Mouse (Mus musculus): ENCODE measurements at regions not wholly inside any gene's neighbourhood (a gene's known extent, or its start where the extent isn't known, plus 50 kb on each side); places are given as distances from the start of the nearest gene placed in this dataset.
A peak's percentile ranks its signal among the peaks of the same experiment; 100 is the strongest.

DNA sequence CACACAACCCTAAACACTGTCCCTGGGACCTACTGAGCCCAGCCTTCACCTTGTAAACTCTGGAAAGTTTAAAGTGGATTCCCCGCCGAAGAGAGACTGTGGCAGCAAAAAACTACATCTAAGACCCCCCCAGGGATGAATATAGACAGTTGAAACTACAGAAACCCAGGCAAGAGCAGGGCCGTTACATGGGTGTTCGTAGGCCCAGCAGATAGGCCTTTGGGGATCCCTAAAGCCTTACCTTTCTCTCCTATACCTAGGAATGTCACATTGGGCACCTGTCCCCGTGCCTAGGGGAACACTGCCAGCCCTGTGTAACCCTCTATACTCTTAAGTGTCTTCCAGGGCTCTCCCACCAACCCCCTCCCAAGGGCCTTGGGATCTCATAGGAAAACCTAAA lies 105.2 kb downstream of the Zfp36l2 start:
- no peaks in the 10 kb centered on the region for H3K9me3 ChIP-seq (ENCODE audit: control insufficient read depth, low read length)
- WGBS: 90% methylated on average over 5 of the region's 5 CpGs
- no peaks in the 10 kb centered on the region for H3K36me3 ChIP-seq (replicated peaks; ENCODE audit: control insufficient read depth, insufficient read depth)
- H3K4me1 ChIP-seq (replicated peaks; ENCODE audit: control insufficient read depth, insufficient read depth, low read length): peaks cover 26% of the 10 kb centered on the region
- no peak overlapping the region for H3K4me3 ChIP-seq (replicated peaks; ENCODE audit: low read length)
- no peak overlapping the region for H3K9ac ChIP-seq
- H3K27ac ChIP-seq: peak overlapping the region; percentile 76
- no peaks in the 10 kb centered on the region for H3K27me3 ChIP-seq (ENCODE audit: control insufficient read depth, insufficient read depth, low read length)
- DNase-seq (ENCODE audit: low spot score) (no peak), ATAC-seq (ENCODE audit: low FRiP score) (no peak)
- no peak overlapping the region for H3K4me2 ChIP-seq (replicated peaks)

DNA sequence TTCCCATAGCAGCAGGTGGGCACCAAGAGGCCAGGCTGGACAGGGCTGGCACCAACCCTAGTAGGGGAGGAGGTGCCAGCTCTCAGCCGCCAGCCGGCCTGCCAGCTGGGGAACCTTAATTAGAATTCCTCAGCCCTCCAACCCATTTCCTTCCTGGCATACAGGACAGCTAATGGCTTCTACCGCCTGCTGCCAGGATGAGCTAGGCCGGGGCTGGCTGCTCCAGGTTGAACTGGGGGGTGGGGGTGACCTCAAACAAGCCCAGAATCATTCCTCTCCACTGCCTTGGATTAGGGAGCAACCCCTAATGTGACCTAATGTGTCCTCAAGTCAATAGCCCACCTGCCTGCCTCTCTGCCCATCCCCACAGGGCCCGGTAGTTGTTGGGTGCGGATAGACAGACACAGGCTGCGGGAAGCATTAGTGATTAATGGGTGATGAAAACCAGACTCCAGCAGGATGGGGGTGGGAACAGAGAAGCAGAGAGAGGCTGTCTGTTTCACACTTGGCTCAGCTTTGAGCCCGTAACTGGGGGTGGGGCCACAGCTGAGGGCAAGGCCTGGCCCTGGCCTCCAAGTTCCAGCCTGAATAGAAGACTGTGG lies 105.9 kb downstream of the Zfp36l2 start:
- Histone ChIP-seq H3K9me3 (ENCODE audit: control insufficient read depth, low read length) (no peaks in the 10 kb centered on the region), H3K4me3 (replicated peaks; ENCODE audit: low read length) (no peak overlapping the region), H3K4me1 (replicated peaks; ENCODE audit: control insufficient read depth, insufficient read depth, low read length) (peaks cover 26% of the 10 kb centered on the region), H3K27ac (peak overlapping the region; percentile 76), H3K36me3 (replicated peaks; ENCODE audit: control insufficient read depth, insufficient read depth) (no peaks in the 10 kb centered on the region), H3K27me3 (ENCODE audit: control insufficient read depth, insufficient read depth, low read length) (no peaks in the 10 kb centered on the region), H3K4me2 (replicated peaks) (no peak overlapping the region), H3K9ac (no peak overlapping the region)
- 48% methylated on average over 8 of the region's 8 CpGs for WGBS
- DNase-seq (ENCODE audit: low spot score) (peak; percentile 53), ATAC-seq (ENCODE audit: low FRiP score) (peak; percentile 82)

DNA sequence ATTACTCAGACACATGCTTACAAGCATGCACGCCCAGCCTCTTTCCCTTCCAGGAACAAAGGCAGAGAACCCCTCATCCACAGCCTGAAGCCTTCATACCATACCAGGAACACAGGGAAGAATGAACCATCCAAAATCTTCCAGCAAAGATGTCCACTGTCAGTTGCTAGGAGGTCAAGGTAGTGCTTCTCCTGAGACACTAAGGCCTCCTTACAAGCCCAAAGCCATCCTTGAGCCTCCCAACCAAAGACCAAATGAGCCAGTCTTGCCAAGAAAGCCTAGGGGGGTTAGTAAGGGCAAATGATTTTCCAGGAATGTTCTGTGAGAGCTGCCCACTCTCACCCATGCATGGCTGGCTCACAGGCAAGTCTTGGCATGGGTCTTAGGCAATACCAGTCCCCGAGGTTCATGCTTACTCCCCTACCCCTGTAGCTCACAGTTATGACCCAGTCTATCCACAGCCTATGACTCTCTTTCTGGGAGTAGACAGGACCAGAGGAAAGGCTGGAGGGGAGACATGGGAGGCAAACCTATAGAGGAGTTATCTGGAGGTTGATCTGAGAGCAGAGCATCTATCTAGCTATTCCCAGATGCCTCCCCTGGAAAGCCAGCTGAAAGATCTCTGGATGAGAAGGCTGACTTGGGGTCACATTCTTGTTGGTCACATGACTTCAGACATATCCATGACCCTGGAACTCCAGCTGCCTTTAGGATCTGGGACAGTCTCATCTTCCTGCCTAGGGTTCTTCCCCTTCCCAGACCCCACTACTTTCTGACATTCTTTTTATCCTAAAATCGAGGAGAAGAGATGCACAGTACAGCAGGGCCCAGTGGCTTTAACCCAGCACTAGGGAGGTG lies 112.4 kb downstream of the Zfp36l2 start:
- Histone ChIP-seq H3K4me2 (replicated peaks) (no peak overlapping the region), H3K36me3 (replicated peaks; ENCODE audit: control insufficient read depth, insufficient read depth) (no peaks in the 10 kb centered on the region), H3K9me3 (ENCODE audit: control insufficient read depth, low read length) (no peaks in the 10 kb centered on the region), H3K27me3 (ENCODE audit: control insufficient read depth, insufficient read depth, low read length) (no peaks in the 10 kb centered on the region), H3K27ac (no peak overlapping the region), H3K4me1 (replicated peaks; ENCODE audit: control insufficient read depth, insufficient read depth, low read length) (no peaks in the 10 kb centered on the region), H3K4me3 (replicated peaks; ENCODE audit: low read length) (no peak overlapping the region), H3K9ac (no peak overlapping the region)
- ATAC-seq (ENCODE audit: low FRiP score) (no peak), DNase-seq (ENCODE audit: low spot score) (no peak)
- 75% methylated on average over 3 of the region's 3 CpGs for WGBS

DNA sequence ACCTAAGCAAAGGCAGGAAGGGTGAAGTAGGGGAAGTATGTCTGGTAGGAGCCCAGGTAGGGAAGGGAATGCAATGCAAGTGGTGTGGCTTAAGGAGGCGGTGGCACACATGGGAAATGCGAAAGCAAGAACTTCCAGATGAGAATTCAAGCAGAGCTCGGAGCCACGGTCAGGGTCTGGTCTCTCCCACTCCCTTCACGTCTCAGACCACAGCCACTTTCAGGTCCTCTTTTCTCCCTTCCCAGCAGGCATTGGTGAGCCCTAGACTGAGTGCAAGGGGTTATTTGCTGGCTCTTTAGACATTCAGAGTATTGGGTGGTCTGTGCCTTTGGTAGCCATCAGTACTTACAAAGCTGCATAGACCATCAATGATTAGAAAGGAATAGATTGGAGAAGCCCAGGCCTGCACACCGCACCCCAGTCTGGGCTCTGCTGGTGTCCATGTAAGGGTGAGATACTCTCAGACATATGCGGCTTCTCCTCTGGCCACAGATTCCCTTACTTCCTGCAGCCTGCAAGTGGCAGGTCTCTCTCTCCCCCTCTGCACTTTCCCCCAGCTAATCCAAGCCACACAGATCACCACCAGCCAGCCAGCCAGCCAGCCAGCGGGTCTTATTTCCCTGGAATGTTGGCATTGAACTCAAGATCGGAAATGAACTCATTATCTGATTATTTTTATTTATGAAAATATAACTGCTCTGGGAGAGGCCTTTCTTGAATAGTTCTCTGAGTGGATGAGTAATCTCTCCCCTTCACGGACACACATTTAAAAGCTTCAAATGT lies 113.6 kb downstream of the Zfp36l2 start:
- Histone ChIP-seq H3K36me3 (replicated peaks; ENCODE audit: control insufficient read depth, insufficient read depth) (no peaks in the 10 kb centered on the region), H3K4me3 (replicated peaks; ENCODE audit: low read length) (no peak overlapping the region), H3K27me3 (ENCODE audit: control insufficient read depth, insufficient read depth, low read length) (no peaks in the 10 kb centered on the region), H3K4me2 (replicated peaks) (no peak overlapping the region), H3K27ac (no peak overlapping the region), H3K4me1 (replicated peaks; ENCODE audit: control insufficient read depth, insufficient read depth, low read length) (no peaks in the 10 kb centered on the region), H3K9me3 (ENCODE audit: control insufficient read depth, low read length) (no peaks in the 10 kb centered on the region), H3K9ac (no peak overlapping the region)
- DNase-seq (ENCODE audit: low spot score) (no peak), ATAC-seq (ENCODE audit: low FRiP score) (no peak)
- WGBS: 86% methylated on average over 10 of the region's 10 CpGs

DNA sequence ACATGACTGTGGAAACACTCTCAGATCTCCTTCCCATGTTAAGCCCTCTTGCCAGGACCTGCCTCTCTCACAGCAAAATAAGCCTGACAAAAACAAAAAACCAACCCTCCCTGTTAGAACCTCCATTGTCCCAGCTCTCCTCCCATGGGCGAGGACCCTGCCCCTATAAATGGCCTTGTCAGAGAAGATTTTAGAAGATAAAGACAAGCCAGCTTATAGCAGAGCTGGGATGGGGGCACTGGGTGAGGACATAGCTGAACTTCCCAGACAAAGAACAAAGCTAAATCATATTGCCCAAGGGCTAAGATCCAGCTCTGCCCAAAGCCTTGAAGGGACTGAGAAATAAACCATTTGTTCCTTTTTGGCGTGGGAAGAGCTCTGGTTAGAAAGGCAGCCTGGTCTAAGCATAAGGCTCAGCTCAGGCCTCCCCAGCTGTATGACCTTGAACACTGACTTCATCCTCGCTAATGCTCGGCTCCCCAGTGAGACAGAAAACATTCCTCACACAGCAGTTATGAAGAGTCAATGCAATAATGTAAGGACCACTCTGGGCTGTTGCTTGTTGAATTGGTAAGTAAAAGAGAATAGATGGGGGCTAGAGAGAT lies 115.2 kb downstream of the Zfp36l2 start:
- Histone ChIP-seq H3K9me3 (ENCODE audit: control insufficient read depth, low read length) (no peaks in the 10 kb centered on the region), H3K4me3 (replicated peaks; ENCODE audit: low read length) (no peak overlapping the region), H3K36me3 (replicated peaks; ENCODE audit: control insufficient read depth, insufficient read depth) (no peaks in the 10 kb centered on the region), H3K4me2 (replicated peaks) (no peak overlapping the region), H3K27me3 (ENCODE audit: control insufficient read depth, insufficient read depth, low read length) (no peaks in the 10 kb centered on the region), H3K27ac (no peak overlapping the region), H3K4me1 (replicated peaks; ENCODE audit: control insufficient read depth, insufficient read depth, low read length) (no peaks in the 10 kb centered on the region), H3K9ac (no peak overlapping the region)
- ATAC-seq (ENCODE audit: low FRiP score): no peak
- DNase-seq (ENCODE audit: low spot score): no peak
- 62% methylated on average over 4 of the region's 4 CpGs for WGBS

DNA sequence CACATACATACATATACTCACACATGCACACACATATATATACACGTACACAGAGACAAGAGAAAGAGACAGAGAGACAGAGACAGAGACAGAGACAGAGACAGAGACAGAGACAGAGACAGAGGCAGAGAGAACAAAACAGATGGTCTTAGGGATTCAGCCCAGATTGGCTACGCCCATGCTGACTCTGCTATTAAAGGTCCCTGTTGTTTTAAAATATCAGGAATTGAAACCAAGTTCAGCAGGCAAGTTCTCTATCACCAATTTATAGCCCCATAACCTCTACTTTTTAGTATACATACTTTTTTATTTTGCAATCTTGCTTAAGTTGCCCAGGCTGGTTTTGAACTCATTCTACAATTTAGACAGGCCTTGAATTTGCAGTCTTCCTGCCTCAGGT lies 115.9 kb downstream of the Zfp36l2 start:
- H3K36me3 ChIP-seq (replicated peaks; ENCODE audit: control insufficient read depth, insufficient read depth): no peaks in the 10 kb centered on the region
- H3K9me3 ChIP-seq (ENCODE audit: control insufficient read depth, low read length): no peaks in the 10 kb centered on the region
- no peak for DNase-seq (ENCODE audit: low spot score)
- no peaks in the 10 kb centered on the region for H3K27me3 ChIP-seq (ENCODE audit: control insufficient read depth, insufficient read depth, low read length)
- H3K4me1 ChIP-seq (replicated peaks; ENCODE audit: control insufficient read depth, insufficient read depth, low read length): no peaks in the 10 kb centered on the region
- no peak overlapping the region for H3K4me2 ChIP-seq (replicated peaks)
- H3K27ac ChIP-seq: no peak overlapping the region
- H3K4me3 ChIP-seq (replicated peaks; ENCODE audit: low read length): no peak overlapping the region
- ATAC-seq (ENCODE audit: low FRiP score): no peak
- WGBS: 94% methylated on average over 2 of the region's 2 CpGs
- no peak overlapping the region for H3K9ac ChIP-seq

DNA sequence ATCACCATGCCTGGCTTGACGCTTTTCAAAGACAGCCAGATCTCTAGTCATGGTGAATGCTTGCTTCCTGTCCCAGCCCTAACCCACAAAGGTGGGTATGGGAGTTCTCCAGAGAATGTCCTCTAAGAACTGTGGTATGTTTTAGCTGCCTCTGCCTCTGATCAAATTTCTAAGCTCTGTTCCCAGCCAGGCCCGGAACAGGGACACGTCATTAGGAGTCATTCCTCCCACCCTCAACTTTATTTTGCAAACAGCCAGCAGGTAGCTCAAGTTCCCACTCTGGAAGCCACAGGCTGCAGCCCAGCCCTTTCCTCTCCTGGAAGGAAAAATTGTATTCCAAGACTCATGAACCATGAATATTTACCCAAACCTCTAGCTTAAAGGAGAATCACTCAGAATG lies 117.2 kb downstream of the Zfp36l2 start:
- H3K4me3 ChIP-seq (replicated peaks; ENCODE audit: low read length): no peak overlapping the region
- no peaks in the 10 kb centered on the region for H3K9me3 ChIP-seq (ENCODE audit: control insufficient read depth, low read length)
- H3K4me1 ChIP-seq (replicated peaks; ENCODE audit: control insufficient read depth, insufficient read depth, low read length): no peaks in the 10 kb centered on the region
- H3K4me2 ChIP-seq (replicated peaks): no peak overlapping the region
- H3K27ac ChIP-seq: no peak overlapping the region
- H3K9ac ChIP-seq: no peak overlapping the region
- DNase-seq (ENCODE audit: low spot score): no peak
- ATAC-seq (ENCODE audit: low FRiP score): no peak
- no peaks in the 10 kb centered on the region for H3K36me3 ChIP-seq (replicated peaks; ENCODE audit: control insufficient read depth, insufficient read depth)
- H3K27me3 ChIP-seq (ENCODE audit: control insufficient read depth, insufficient read depth, low read length): no peaks in the 10 kb centered on the region
- 91% methylated on average over 3 of the region's 3 CpGs for WGBS

DNA sequence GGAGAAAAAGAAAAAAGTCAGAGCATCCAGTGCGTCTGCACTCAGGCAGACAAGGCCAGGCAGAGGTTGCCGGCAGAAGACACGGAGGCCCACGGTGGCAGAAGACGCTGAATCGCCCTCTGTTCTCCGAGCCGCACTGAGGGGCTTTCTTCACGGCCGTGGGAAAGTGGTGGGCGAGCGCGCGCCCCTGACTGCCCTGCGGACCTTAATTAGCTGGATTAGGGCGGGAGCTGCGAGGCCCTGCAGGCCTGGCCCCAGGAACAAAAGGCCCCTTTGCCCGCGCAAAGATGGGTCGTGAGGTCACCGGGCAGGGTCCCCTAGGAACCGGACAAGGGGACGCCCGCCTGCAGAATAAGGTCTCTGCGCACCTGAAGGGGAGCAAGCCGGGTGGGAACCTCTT lies 120.6 kb downstream of the Zfp36l2 start:
- Histone ChIP-seq H3K9ac (no peak overlapping the region), H3K27ac (no peak overlapping the region), H3K4me1 (replicated peaks; ENCODE audit: control insufficient read depth, insufficient read depth, low read length) (no peaks in the 10 kb centered on the region), H3K4me3 (replicated peaks; ENCODE audit: low read length) (no peak overlapping the region), H3K4me2 (replicated peaks) (no peak overlapping the region), H3K36me3 (replicated peaks; ENCODE audit: control insufficient read depth, insufficient read depth) (no peaks in the 10 kb centered on the region), H3K27me3 (ENCODE audit: control insufficient read depth, insufficient read depth, low read length) (no peaks in the 10 kb centered on the region), H3K9me3 (ENCODE audit: control insufficient read depth, low read length) (no peaks in the 10 kb centered on the region)
- 34% methylated on average over 26 of the region's 26 CpGs for WGBS
- DNase-seq (ENCODE audit: low spot score): no peak
- no peak for ATAC-seq (ENCODE audit: low FRiP score)

DNA sequence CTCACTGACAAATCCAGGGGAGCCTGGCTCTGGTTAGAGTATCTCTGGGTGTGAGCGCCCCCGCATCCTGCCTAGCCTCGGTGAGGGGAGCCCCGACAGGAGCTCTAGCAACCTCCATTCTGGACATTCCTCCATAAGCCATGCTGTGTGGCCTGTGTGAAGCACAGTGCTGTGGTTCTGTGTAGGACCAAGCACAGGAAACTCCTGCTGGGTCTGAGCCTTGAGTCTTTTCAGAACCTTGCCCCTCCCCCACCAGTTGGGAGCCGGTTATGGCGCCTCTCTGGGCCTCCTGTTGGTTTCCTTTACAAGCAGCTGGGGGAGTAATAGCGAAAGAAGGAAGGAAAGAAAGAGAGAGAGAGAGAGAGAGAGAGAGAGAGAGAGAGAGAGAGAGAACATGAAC lies 124.0 kb downstream of the Zfp36l2 start:
- H3K4me3 ChIP-seq (replicated peaks; ENCODE audit: low read length): no peak overlapping the region
- 0 out of 2 replicates have a peak, but pooled peaks cover 6% of the 10 kb centered on the region for H3K4me1 ChIP-seq (replicated peaks; ENCODE audit: control insufficient read depth, insufficient read depth, low read length)
- H3K4me2 ChIP-seq (replicated peaks): no peak overlapping the region
- DNase-seq (ENCODE audit: low spot score) (no peak), ATAC-seq (ENCODE audit: low FRiP score) (no peak)
- no peaks in the 10 kb centered on the region for H3K36me3 ChIP-seq (replicated peaks; ENCODE audit: control insufficient read depth, insufficient read depth)
- no peaks in the 10 kb centered on the region for H3K9me3 ChIP-seq (ENCODE audit: control insufficient read depth, low read length)
- H3K9ac ChIP-seq: no peak overlapping the region
- H3K27me3 ChIP-seq (ENCODE audit: control insufficient read depth, insufficient read depth, low read length): no peaks in the 10 kb centered on the region
- H3K27ac ChIP-seq: no peak overlapping the region
- WGBS: 47% methylated on average over 7 of the region's 7 CpGs
